Mouse (Mus musculus) liver, postnatal 0 days (tissue): Measurements from ENCODE around the gene 4931428L18Rik. TPM values are rescaled to one million over a fixed set of nuclear protein-coding genes. Genes with fewer than 3 reads are reported as not detected.

Source experiments
- ATAC-seq: fragments of 200-750 bp; cut with Nextera tagmentation; 2 replicates; pipeline ENCODE4 v1.8.0; 2017; ENCODE audit warnings: mild to moderate bottlenecking, moderate library complexity
- DNase-seq: peaks from one replicate; pipeline ENCODE4 v3.0.0-alpha.2; 2016
- H3K27ac ChIP-seq: fragments of 300-500 bp; sonication (generic); 2 replicates; pipeline ENCODE4 v1.5.1; 2014; ENCODE audit warnings: antibody characterized with exemption, moderate library complexity, mild to moderate bottlenecking, low read depth
- H3K27me3 ChIP-seq: fragments of 300-500 bp; sonication (generic); 2 replicates; pipeline ENCODE4 v1.6.1; 2014; ENCODE audit warnings: low read length, control low read depth, mixed read lengths; ENCODE audit not compliant: insufficient read depth
- H3K36me3 ChIP-seq: fragments of 300-500 bp; sonication (generic); replicated peaks from 2 replicates; pipeline ENCODE4 v1.6.1; 2014; ENCODE audit warnings: mild to moderate bottlenecking, control low read depth, low read length, moderate library complexity, mixed read lengths; ENCODE audit not compliant: insufficient read depth
- H3K4me1 ChIP-seq: fragments of 300-500 bp; sonication (generic); 2 replicates; pipeline ENCODE4 v1.6.1; 2014; ENCODE audit warnings: antibody characterized with exemption, mild to moderate bottlenecking, control low read depth; ENCODE audit not compliant: insufficient read depth
- H3K4me2 ChIP-seq: fragments of 300-500 bp; sonication (generic); 2 replicates; pipeline ENCODE4 v1.6.1; 2014; ENCODE audit warnings: low read depth, mild to moderate bottlenecking, low read length, moderate library complexity, mixed read lengths
- H3K4me3 ChIP-seq: fragments of 300-500 bp; sonication (generic); 2 replicates; pipeline ENCODE4 v1.5.1; 2014; ENCODE audit warnings: low read depth, low read length
- H3K9ac ChIP-seq: fragments of 300-500 bp; sonication (generic); replicated peaks from 2 replicates; pipeline ENCODE4 v1.6.1; 2014; ENCODE audit warnings: mild to moderate bottlenecking, moderate library complexity
- H3K9me3 ChIP-seq: fragments of 300-500 bp; sonication (generic); 2 replicates; pipeline ENCODE4 v1.6.1; 2016; ENCODE audit warnings: mild to moderate bottlenecking, control low read depth, low read length, mixed read lengths
- CTCF ChIP-seq: sonication (generic); IDR thresholded peaks from 2 replicates; pipeline ENCODE4 v1.5.1; 2016; ENCODE audit warnings: antibody characterized with exemption, low read depth
- EP300 ChIP-seq: IDR thresholded peaks from 2 replicates; pipeline ENCODE4 v1.6.1; 2016; ENCODE audit warnings: antibody characterized with exemption, low read depth, mild to moderate bottlenecking
- WGBS: fragments of 180-500 bp; shearing (Covaris S2); extraction: QIAGEN DNeasy Blood & Tissue Kit; methylation state at CpG from one replicate; pipeline ENCODE4 v1.1.7; 2014; ENCODE audit not compliant: insufficient replicate concordance; 5-methylcytosine and 5-hydroxymethylcytosine counted together
- polyA plus RNA-seq: library from polyadenylated mRNA; unstranded; fragments of >200 nt; fragmentation: Nextera tagmentation; extraction: Ambion mirVana; gene quantifications from 2 replicates; pipeline ENCODE4 v1.2.1, GENCODE M21; 2015

The 4931428L18Rik gene
- polyA plus RNA-seq, 1 experiment from 2014 or later, result 0.32 TPM

DNA sequence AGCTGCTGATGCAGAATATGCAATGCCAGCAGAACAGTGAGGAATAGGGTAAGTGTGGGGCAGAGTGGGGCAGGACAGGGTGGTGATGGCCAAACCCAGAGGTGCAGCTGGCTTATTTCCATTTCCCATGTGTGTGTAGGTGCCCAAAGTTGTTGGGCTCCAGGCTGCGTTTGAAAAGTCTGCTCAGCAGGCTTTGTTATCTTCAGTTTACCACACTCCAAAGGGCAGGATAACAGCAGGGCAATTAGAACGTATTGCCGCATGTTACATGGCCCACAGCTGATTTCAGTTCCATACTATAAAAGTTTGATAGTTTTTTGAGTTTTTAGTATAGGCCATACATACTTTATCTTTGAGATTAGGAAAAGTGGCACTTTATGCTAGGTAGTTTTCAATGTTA is 84.1 kb downstream of the 4931428L18Rik start:
- H3K27me3 ChIP-seq, result no peaks in the 10 kb centered on the region
- no peak for TF ChIP-seq EP300
- TF ChIP-seq CTCF, result no peak

GRCm38 (mm10) chr1:31113466-31113865 is 109.0 kb downstream of the 4931428L18Rik start:
- Histone ChIP-seq H3K36me3 (no peaks in the 10 kb centered on the region), H3K4me3 (no peak overlapping the region), H3K27me3 (no peaks in the 10 kb centered on the region), H3K9ac (no peak overlapping the region), H3K9me3 (no peaks in the 10 kb centered on the region), H3K27ac (no peak overlapping the region), H3K4me1 (no peaks in the 10 kb centered on the region), H3K4me2 (no peak overlapping the region)
- ATAC-seq (no peak), DNase-seq (no peak)
- 52% methylated on average over 4 of the region's 4 CpGs for WGBS
- no peak for TF ChIP-seq EP300
- no peak for TF ChIP-seq CTCF

More for the DNA sequence above, 84.1 kb downstream of the 4931428L18Rik start:
- H3K4me1 ChIP-seq, result peaks cover 5% of the 10 kb centered on the region; the same call in 1 of the 2 replicates
- H3K4me3 ChIP-seq, result no peak overlapping the region
- H3K4me2 ChIP-seq, result no peak overlapping the region
- 64% methylated on average over 3 of the region's 3 CpGs for WGBS
- no peak overlapping the region for H3K27ac ChIP-seq
- ATAC-seq (no peak), DNase-seq (no peak)
- H3K36me3 ChIP-seq, result no peaks in the 10 kb centered on the region
- H3K9me3 ChIP-seq, result no peaks in the 10 kb centered on the region
- no peak overlapping the region for H3K9ac ChIP-seq

GRCm38 (mm10) chr1:31107961-31108360 is 114.5 kb downstream of the 4931428L18Rik start:
- no peak for DNase-seq
- Histone ChIP-seq H3K9ac (no peak overlapping the region), H3K27me3 (no peaks in the 10 kb centered on the region), H3K4me3 (no peak overlapping the region), H3K36me3 (no peaks in the 10 kb centered on the region), H3K4me2 (no peak overlapping the region), H3K4me1 (no peaks in the 10 kb centered on the region; the same call in 1 of the 2 replicates), H3K9me3 (no peaks in the 10 kb centered on the region), H3K27ac (no peak overlapping the region)
- WGBS, result 78% methylated on average over 3 of the region's 3 CpGs
- TF ChIP-seq CTCF (no peak), EP300 (no peak)
- ATAC-seq, result no peak

GRCm38 (mm10) chr1:31102863-31103657 is 119.4 kb downstream of the 4931428L18Rik start:
- no peak overlapping the region for H3K9ac ChIP-seq
- H3K4me2 ChIP-seq, result no peak overlapping the region
- no peak for DNase-seq
- no peaks in the 10 kb centered on the region for H3K27me3 ChIP-seq
- H3K36me3 ChIP-seq, result no peaks in the 10 kb centered on the region
- peaks cover 3% of the 10 kb centered on the region; the same call in 1 of the 2 replicates for H3K4me1 ChIP-seq
- WGBS, result 67% methylated on average over 12 of the region's 12 CpGs
- no peak for ATAC-seq
- H3K4me3 ChIP-seq, result no peak overlapping the region
- H3K27ac ChIP-seq, result no peak overlapping the region
- TF ChIP-seq EP300 (no peak), CTCF (no peak)
- no peaks in the 10 kb centered on the region for H3K9me3 ChIP-seq

- TF ChIP-seq CTCF (no peak), EP300 (no peak)
- DNase-seq (no peak), ATAC-seq (no peak)
- WGBS, result 67% methylated on average over 2 of the region's 2 CpGs
- Histone ChIP-seq H3K4me3 (no peak overlapping the region), H3K9me3 (no peaks in the 10 kb centered on the region), H3K27ac (no peak overlapping the region), H3K4me1 (peaks cover 3% of the 10 kb centered on the region; the same call in 1 of the 2 replicates), H3K36me3 (no peaks in the 10 kb centered on the region), H3K9ac (no peak overlapping the region), H3K27me3 (no peaks in the 10 kb centered on the region), H3K4me2 (no peak overlapping the region)
Observed at GRCm38 (mm10) chr1:31102280-31102679, 120.2 kb downstream of the 4931428L18Rik start.

DNA sequence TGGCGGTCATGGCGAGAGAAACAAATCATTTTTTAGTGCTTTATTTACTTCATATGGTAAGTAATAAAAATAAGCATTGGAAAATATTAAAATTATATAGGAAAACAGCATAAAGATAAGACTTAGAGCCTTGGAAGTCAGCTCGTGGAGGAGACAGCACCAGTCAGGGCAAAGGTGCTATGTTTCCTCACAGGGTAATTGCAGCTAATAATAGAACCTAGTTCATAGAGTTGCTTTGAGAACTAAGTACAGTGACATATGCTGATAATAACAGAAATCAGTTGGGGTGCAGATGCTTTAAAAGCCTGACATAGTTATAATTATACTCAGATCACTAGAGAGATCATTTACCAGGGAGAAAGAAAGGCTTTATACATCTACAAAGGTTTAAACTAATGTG is 125.3 kb downstream of the 4931428L18Rik start:
- DNase-seq, result no peak
- H3K4me3 ChIP-seq, result no peak overlapping the region
- WGBS, result 58% methylated on average over 3 of the region's 3 CpGs
- no peak overlapping the region for H3K4me2 ChIP-seq
- H3K9ac ChIP-seq, result no peak overlapping the region
- no peaks in the 10 kb centered on the region for H3K4me1 ChIP-seq
- no peaks in the 10 kb centered on the region for H3K27me3 ChIP-seq
- no peak for TF ChIP-seq CTCF
- no peak for TF ChIP-seq EP300
- no peaks in the 10 kb centered on the region for H3K9me3 ChIP-seq
- H3K27ac ChIP-seq, result peak overlapping the region; percentile 88
- ATAC-seq, result no peak
- H3K36me3 ChIP-seq, result no peaks in the 10 kb centered on the region
